In the genomic region with DNA sequence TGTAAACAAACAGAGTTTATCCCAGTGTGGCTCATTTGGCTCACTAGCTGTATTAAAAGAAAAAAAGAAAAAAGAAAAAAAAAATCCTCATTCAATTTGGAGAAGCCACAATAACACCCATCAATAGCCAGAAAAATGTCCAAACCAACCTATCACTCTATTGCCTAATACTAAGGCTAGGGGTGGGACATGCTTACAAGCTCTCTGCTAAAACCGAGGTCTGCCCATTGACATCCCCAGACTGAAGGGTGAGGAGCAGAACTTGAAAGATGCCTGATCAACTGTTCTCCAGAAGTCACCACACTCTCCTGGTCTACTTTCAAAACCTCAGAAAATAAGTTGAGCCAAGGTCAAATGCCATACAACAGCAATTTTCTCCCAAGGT, we compare ENCODE assay signal across 13 mouse cellular contexts. TPM values are rescaled to one million over a fixed set of nuclear protein-coding genes. Genes with fewer than 3 reads are reported as not detected.
DNase-seq lines count a peak whose midpoint lies in the region; ATAC-seq and TF ChIP-seq lines count a peak whose summit lies in the region.
"Had no signal": no experiment of that assay in that cellular context is flagged by ENCODE, and none has a peak within 500 bp of the region (broad histone marks: within the 10 kb centered on the region; RNA-seq: fewer than 3 reads in every experiment).

No protein-coding gene starts in this region.

- H3K9me3 ChIP-seq in intestine, embryonic 14.5 days (ENCODE audit: control insufficient read depth, low read length), result no peaks in the 10 kb centered on the region
- H3K9me3 ChIP-seq in intestine, postnatal 0 days (ENCODE audit: control insufficient read depth), result no peaks in the 10 kb centered on the region
- no peaks in the 10 kb centered on the region for H3K9me3 ChIP-seq in limb, embryonic 14.5 days (ENCODE audit: control insufficient read depth, low read length)
- H3K9me3 ChIP-seq in limb, embryonic 10.5 days (replicated peaks), result no peaks in the 10 kb centered on the region
- no peaks in the 10 kb centered on the region for H3K9me3 ChIP-seq in stomach, embryonic 16.5 days (replicated peaks; ENCODE audit: control insufficient read depth, low read length)
- H3K9me3 ChIP-seq: liver, embryonic 13.5 days; midbrain, embryonic 10.5 days had no signal

- intact Hi-C loops in heart, postnatal 36 days (cut with DNase I), result no loop called here

- 24% methylated on average over 1 of the region's 1 CpGs for WGBS in intestine, embryonic 14.5 days
- 19% methylated on average over 1 of the region's 1 CpGs for WGBS in intestine, postnatal 0 days
- WGBS in limb, embryonic 14.5 days, result 36% methylated on average over 1 of the region's 1 CpGs
- 38% methylated on average over 1 of the region's 1 CpGs for WGBS in limb, embryonic 10.5 days
- 19% methylated on average over 1 of the region's 1 CpGs for WGBS in stomach, embryonic 16.5 days

- no peak overlapping the region for H3K4me3 ChIP-seq in intestine, embryonic 14.5 days (ENCODE audit: low read depth, low read length)
- H3K4me3 ChIP-seq in intestine, postnatal 0 days (ENCODE audit: low read depth, low read length), result no peak overlapping the region
- no peak overlapping the region for H3K4me3 ChIP-seq in limb, embryonic 14.5 days (replicated peaks; ENCODE audit: low read length)
- no peak overlapping the region for H3K4me3 ChIP-seq in limb, embryonic 10.5 days
- no peak overlapping the region for H3K4me3 ChIP-seq in stomach, embryonic 16.5 days (replicated peaks; ENCODE audit: low read length)
- H3K4me3 ChIP-seq: liver, embryonic 13.5 days; midbrain, embryonic 10.5 days had no signal

- no peak for ATAC-seq in intestine, embryonic 14.5 days (replicated peaks; ENCODE audit: low FRiP score, low TSS enrichment, low read depth)
- ATAC-seq in intestine, postnatal 0 days, result no peak
- no peak for ATAC-seq in limb, embryonic 14.5 days (ENCODE audit: low FRiP score, low read depth)
- ATAC-seq in stomach, embryonic 16.5 days (ENCODE audit: insufficient read depth, low FRiP score), result no peak
- ATAC-seq: forebrain, postnatal 0 days; hindbrain, embryonic 16.5 days had no signal

- H3K9ac ChIP-seq in intestine, embryonic 14.5 days (ENCODE audit: low read length), result no peak overlapping the region
- no peak overlapping the region for H3K9ac ChIP-seq in intestine, postnatal 0 days (ENCODE audit: low read depth, low read length)
- H3K9ac ChIP-seq in limb, embryonic 14.5 days (ENCODE audit: low read depth, low read length, severe bottlenecking), result no peak overlapping the region
- H3K9ac ChIP-seq in stomach, embryonic 16.5 days (ENCODE audit: low read length), result no peak overlapping the region
- H3K9ac ChIP-seq: forebrain, postnatal 0 days; liver, embryonic 13.5 days had no signal

- 0 out of 2 replicates have a peak overlapping the region, but pooled peaks have one; percentile 33 for H3K27ac ChIP-seq in intestine, embryonic 14.5 days (ENCODE audit: low read depth)
- no peak overlapping the region for H3K27ac ChIP-seq in intestine, postnatal 0 days (ENCODE audit: low read depth, low read length)
- 0 out of 2 replicates have a peak overlapping the region, but pooled peaks have one; percentile 7 for H3K27ac ChIP-seq in limb, embryonic 14.5 days (replicated peaks; ENCODE audit: low read depth, low read length)
- no peak overlapping the region for H3K27ac ChIP-seq in limb, embryonic 10.5 days
- peak overlapping the region; percentile 64 for H3K27ac ChIP-seq in stomach, embryonic 16.5 days (ENCODE audit: low read length)
- H3K27ac ChIP-seq: liver, embryonic 13.5 days; midbrain, embryonic 10.5 days had no signal

- peak; percentile 66 for DNase-seq in heart, adult 11 months
- no peak for DNase-seq in heart, postnatal 36 days
- DNase-seq in intestine, embryonic 14.5 days (ENCODE audit: low spot score), result no peak
- no peak for DNase-seq in limb, embryonic 14.5 days (ENCODE audit: low spot score)
- no peak for DNase-seq in limb, embryonic 10.5 days (ENCODE audit: low spot score)
- DNase-seq: left cerebral cortex, postnatal 4 days; liver, embryonic 13.5 days had no signal

- H3K4me1 ChIP-seq in intestine, embryonic 14.5 days (replicated peaks; ENCODE audit: control insufficient read depth, insufficient read depth, low read length), result peaks cover 27% of the 10 kb centered on the region
- no peaks in the 10 kb centered on the region for H3K4me1 ChIP-seq in intestine, postnatal 0 days (replicated peaks; ENCODE audit: control insufficient read depth, insufficient read depth, low read length)
- H3K4me1 ChIP-seq in limb, embryonic 14.5 days (ENCODE audit: control insufficient read depth, insufficient read depth, low read length), result peaks cover 38% of the 10 kb centered on the region
- H3K4me1 ChIP-seq in limb, embryonic 10.5 days, result peaks cover 34% of the 10 kb centered on the region
- peaks cover 24% of the 10 kb centered on the region; the same call in 1 of the 2 replicates for H3K4me1 ChIP-seq in stomach, embryonic 16.5 days (ENCODE audit: control insufficient read depth, insufficient read depth, low read length)

- no peaks in the 10 kb centered on the region for H3K36me3 ChIP-seq in intestine, embryonic 14.5 days (ENCODE audit: control insufficient read depth, insufficient read depth, low read length)
- no peaks in the 10 kb centered on the region for H3K36me3 ChIP-seq in intestine, postnatal 0 days (ENCODE audit: control insufficient read depth, insufficient read depth)
- H3K36me3 ChIP-seq in limb, embryonic 14.5 days (ENCODE audit: control insufficient read depth, insufficient read depth, low read length), result no peaks in the 10 kb centered on the region
- no peaks in the 10 kb centered on the region for H3K36me3 ChIP-seq in limb, embryonic 10.5 days
- no peaks in the 10 kb centered on the region for H3K36me3 ChIP-seq in stomach, embryonic 16.5 days (ENCODE audit: control insufficient read depth, insufficient read depth, low read length)
- H3K36me3 ChIP-seq: liver, embryonic 13.5 days; midbrain, embryonic 10.5 days had no signal

- no peak for TF ChIP-seq CTCF in intestine, postnatal 0 days (IDR thresholded peaks at IDR 0.05; ENCODE audit: low read depth)

- no peak for TF ChIP-seq POLR2A in limb, embryonic 14.5 days (IDR thresholded peaks at IDR 0.05; ENCODE audit: borderline replicate concordance, extremely low read depth, insufficient read depth, insufficient read length)

- no peak overlapping the region for H3K4me2 ChIP-seq in intestine, embryonic 14.5 days (ENCODE audit: low read length)
- H3K4me2 ChIP-seq in intestine, postnatal 0 days (replicated peaks; ENCODE audit: low read depth), result no peak overlapping the region
- H3K4me2 ChIP-seq in limb, embryonic 14.5 days (replicated peaks; ENCODE audit: low read depth, low read length, severe bottlenecking), result no peak overlapping the region
- H3K4me2 ChIP-seq in stomach, embryonic 16.5 days (ENCODE audit: low read depth, low read length), result no peak overlapping the region
- H3K4me2 ChIP-seq: liver, embryonic 13.5 days had no signal

- H3K27me3 ChIP-seq in intestine, embryonic 14.5 days (replicated peaks; ENCODE audit: control insufficient read depth, insufficient read depth, low read length), result no peaks in the 10 kb centered on the region
- H3K27me3 ChIP-seq in intestine, postnatal 0 days (replicated peaks; ENCODE audit: control insufficient read depth, insufficient read depth, low read length), result no peaks in the 10 kb centered on the region
- no peaks in the 10 kb centered on the region for H3K27me3 ChIP-seq in limb, embryonic 14.5 days (ENCODE audit: control insufficient read depth, insufficient read depth, low read length)
- no peaks in the 10 kb centered on the region for H3K27me3 ChIP-seq in limb, embryonic 10.5 days (ENCODE audit: low read depth, poor library complexity, severe bottlenecking)
- H3K27me3 ChIP-seq in stomach, embryonic 16.5 days (ENCODE audit: control insufficient read depth, insufficient read depth, low read length), result no peaks in the 10 kb centered on the region
- H3K27me3 ChIP-seq: CH12.LX; liver, embryonic 13.5 days had no signal

RNA-seq across cellular contexts. Expression of gene Znrf3, which starts 22.4 kb away (rescaled TPM):
- total RNA-seq in heart, postnatal 36 days (2021), result 1 to 10 TPM; 8.7 to 9.1 TPM
- polyA plus RNA-seq in intestine, embryonic 14.5 days (2014; fragmentation: Nextera tagmentation; extraction: Ambion mirVana), result 12.0 and 12.8 TPM in 2 replicates
- 3.2 and 3.5 TPM in 2 replicates for polyA plus RNA-seq in intestine, postnatal 0 days (2015; fragmentation: Nextera tagmentation; extraction: Ambion mirVana)
- 8.0 and 10.6 TPM in 2 replicates for polyA plus RNA-seq in limb, embryonic 14.5 days (2012; rRNA removed)
- 12.9 and 14.4 TPM in 2 replicates for polyA plus RNA-seq in limb, embryonic 14.5 days (2014; fragmentation: Nextera tagmentation; extraction: Ambion mirVana)
- polyA plus RNA-seq in limb, embryonic 10.5 days (2016; fragmentation: Nextera tagmentation; extraction: Ambion mirVana), result 12.8 and 12.9 TPM in 2 replicates
- polyA plus RNA-seq in stomach, embryonic 16.5 days (2015; fragmentation: Nextera tagmentation; extraction: Ambion mirVana), result 13.3 and 13.9 TPM in 2 replicates

Comparison
In these comparisons a context has a peak if more than half of its experiments do, and no peak if none do; other contexts are left out.
1. H3K27ac ChIP-seq: peak in intestine, embryonic 14.5 days (single experiment), limb, embryonic 14.5 days (single experiment) and stomach, embryonic 16.5 days (single experiment); none in intestine, postnatal 0 days (single experiment) and limb, embryonic 10.5 days (single experiment).